19 mouse cellular contexts compared by ENCODE assay signal in the genomic region with DNA sequence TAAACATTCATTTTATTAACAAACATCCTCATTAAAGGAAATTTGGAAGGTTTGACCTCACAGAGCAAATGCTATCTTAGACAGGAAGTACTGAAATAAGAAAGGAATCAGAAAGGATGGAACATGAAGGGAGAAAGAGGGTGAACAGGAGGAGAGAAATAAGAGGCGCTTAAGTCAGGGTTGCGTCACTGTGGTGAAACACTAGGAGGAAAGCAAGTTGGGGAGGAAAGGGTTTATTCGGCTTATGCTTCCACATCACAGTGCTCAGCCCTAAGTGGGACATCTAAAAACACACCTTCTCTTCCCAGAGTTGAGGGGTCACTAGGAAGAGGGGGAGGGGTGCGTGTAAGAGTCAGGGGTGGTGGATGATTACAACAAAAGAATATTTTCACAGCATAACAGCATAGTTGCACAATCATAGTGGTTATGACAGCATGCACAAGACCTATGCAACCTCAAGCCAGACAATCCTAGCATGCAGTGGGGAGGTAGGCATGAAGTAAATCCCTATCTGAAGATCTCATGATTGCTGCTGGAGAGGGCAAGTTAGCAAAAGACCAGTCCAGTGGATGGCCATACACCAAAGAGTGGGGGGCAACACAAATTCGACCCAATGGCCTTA. TPM values are rescaled to one million over a fixed set of nuclear protein-coding genes. Genes with fewer than 3 reads are reported as not detected.
"Had no signal": no experiment of that assay in that cellular context is flagged by ENCODE, and none has a peak within 500 bp of the region (broad histone marks: within the 10 kb centered on the region; RNA-seq: fewer than 3 reads in every experiment).

No protein-coding gene starts in this region.

- H3K27me3 ChIP-seq: limb, embryonic 12.5 days; liver, embryonic 13.5 days; lung, embryonic 15.5 days; megakaryocyte, embryonic 14.5 days; midbrain, embryonic 15.5 days; neural tube, embryonic 13.5 days had no signal

- H3K36me3 ChIP-seq: limb, embryonic 12.5 days; liver, embryonic 13.5 days; lung, embryonic 15.5 days; midbrain, embryonic 15.5 days; neural tube, embryonic 13.5 days had no signal

- H3K9ac ChIP-seq: limb, embryonic 12.5 days; liver, embryonic 13.5 days; lung, embryonic 15.5 days; midbrain, embryonic 15.5 days; neural tube, embryonic 13.5 days had no signal

- ATAC-seq: hindbrain, embryonic 16.5 days; inflammation-experienced regulatory T-cells, adult 6 months; intestine, postnatal 0 days; midbrain, embryonic 15.5 days had no signal

- H3K27ac ChIP-seq: limb, embryonic 12.5 days; liver, embryonic 13.5 days; lung, embryonic 15.5 days; midbrain, embryonic 15.5 days; neural tube, embryonic 13.5 days had no signal

- H3K4me2 ChIP-seq: limb, embryonic 12.5 days; liver, embryonic 13.5 days; lung, embryonic 15.5 days; midbrain, embryonic 11.5 days; midbrain, embryonic 15.5 days; neural tube, embryonic 13.5 days had no signal

- H3K4me1 ChIP-seq: limb, embryonic 12.5 days; liver, embryonic 13.5 days; lung, embryonic 15.5 days; midbrain, embryonic 15.5 days; neural tube, embryonic 13.5 days had no signal

- H3K9me3 ChIP-seq: limb, embryonic 12.5 days; liver, embryonic 13.5 days; lung, embryonic 15.5 days; midbrain, embryonic 15.5 days; neural tube, embryonic 13.5 days had no signal

- H3K4me3 ChIP-seq: limb, embryonic 12.5 days; liver, embryonic 13.5 days; lung, embryonic 15.5 days; megakaryocyte, embryonic 14.5 days; midbrain, embryonic 15.5 days; neural tube, embryonic 13.5 days had no signal

- DNase-seq: kidney, adult 8-10 months; kidney, postnatal 25 days; layer of hippocampus, adult 9-11 months; layer of hippocampus, postnatal 36 days; liver, embryonic 13.5 days; right cerebral cortex, postnatal 14 days; thymus, postnatal 36 days had no signal

RNA-seq across cellular contexts. Expression of a gene that starts 19.4 kb away (rescaled TPM):
- total RNA-seq: layer of hippocampus, postnatal 36 days; left cerebral cortex, postnatal 36 days; monocyte, adult 5-6 weeks had no signal
- polyA plus RNA-seq: limb, embryonic 12.5 days; liver, embryonic 13.5 days; neural tube, embryonic 13.5 days; spleen, adult 2 months had no signal
